Mouse (Mus musculus): ENCODE measurements around the gene Gm7682. TPM values are rescaled to one million over a fixed set of nuclear protein-coding genes. Genes with fewer than 3 reads are reported as not detected.
"Not testable (repeated sequence)": the region's sequence is repeated elsewhere in the genome, so short reads cannot be mapped to it uniquely, and the experiment has no call there.

Gm7682 gene
- not detected in 2 replicates for polyA plus RNA-seq (2015; fragmentation: Nextera tagmentation; extraction: Ambion mirVana)

DNA sequence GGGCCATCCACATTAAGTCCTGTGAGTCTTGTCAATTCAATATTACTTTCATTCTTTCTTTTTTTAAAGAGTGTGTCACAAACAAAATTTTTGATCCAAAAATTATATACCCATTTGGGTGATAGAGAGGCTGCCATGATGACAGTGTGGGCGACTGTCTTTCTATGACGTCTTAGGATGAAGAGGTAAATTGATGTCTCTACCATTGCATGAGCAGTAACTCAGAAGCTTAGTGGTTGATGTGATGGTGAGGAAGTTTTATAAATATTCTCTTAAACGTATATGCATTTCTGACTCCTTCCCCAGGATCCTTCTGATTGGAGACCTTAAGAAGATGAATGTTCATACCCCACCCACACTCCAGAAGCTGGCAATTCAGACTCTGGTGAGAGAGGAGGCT lies at the start of gene Gm7682:
Gm7682 (plus strand) TSS at position 301 of the 400 bp plus-strand sequence.
- H3K27me3 ChIP-seq; H3K36me3 ChIP-seq; H3K4me2 ChIP-seq (replicated peaks); H3K4me3 ChIP-seq (replicated peaks); H3K9me3 ChIP-seq; H3K27ac ChIP-seq; H3K4me1 ChIP-seq (replicated peaks); ATAC-seq; H3K9ac ChIP-seq (replicated peaks): not testable (repeated sequence)
- WGBS: no CpG with 5 or more reads among the region's 3 CpGs

Other genes with a start within 250 kb of the Gm7682 start
- gene Gm3106, start 227.8 kb upstream of the Gm7682 start, polyA plus RNA-seq (2015; fragmentation: Nextera tagmentation; extraction: Ambion mirVana): not detected in 2 replicates
- gene A430089I19Rik, start 139.0 kb upstream of the Gm7682 start, polyA plus RNA-seq (2015; fragmentation: Nextera tagmentation; extraction: Ambion mirVana): not detected in 2 replicates
- not detected in 2 replicates for gene Gm6502, start 131.3 kb upstream of the Gm7682 start, polyA plus RNA-seq (2015; fragmentation: Nextera tagmentation; extraction: Ambion mirVana)
- not detected in 2 replicates for gene AA792892, start 106.0 kb upstream of the Gm7682 start, polyA plus RNA-seq (2015; fragmentation: Nextera tagmentation; extraction: Ambion mirVana)
- gene Gm3139, start 80.5 kb downstream of the Gm7682 start, polyA plus RNA-seq (2015; fragmentation: Nextera tagmentation; extraction: Ambion mirVana): not detected in 2 replicates
- gene Gm3147, start 170.6 kb downstream of the Gm7682 start, polyA plus RNA-seq (2015; fragmentation: Nextera tagmentation; extraction: Ambion mirVana): not detected in 2 replicates
- gene Gm6509, start 178.2 kb downstream of the Gm7682 start, polyA plus RNA-seq (2015; fragmentation: Nextera tagmentation; extraction: Ambion mirVana): not detected in 2 replicates
- not detected in 2 replicates for gene Gm6205, start 202.6 kb downstream of the Gm7682 start, polyA plus RNA-seq (2015; fragmentation: Nextera tagmentation; extraction: Ambion mirVana)